ENCODE assay signal across 8 mouse cellular contexts in the genomic region with DNA sequence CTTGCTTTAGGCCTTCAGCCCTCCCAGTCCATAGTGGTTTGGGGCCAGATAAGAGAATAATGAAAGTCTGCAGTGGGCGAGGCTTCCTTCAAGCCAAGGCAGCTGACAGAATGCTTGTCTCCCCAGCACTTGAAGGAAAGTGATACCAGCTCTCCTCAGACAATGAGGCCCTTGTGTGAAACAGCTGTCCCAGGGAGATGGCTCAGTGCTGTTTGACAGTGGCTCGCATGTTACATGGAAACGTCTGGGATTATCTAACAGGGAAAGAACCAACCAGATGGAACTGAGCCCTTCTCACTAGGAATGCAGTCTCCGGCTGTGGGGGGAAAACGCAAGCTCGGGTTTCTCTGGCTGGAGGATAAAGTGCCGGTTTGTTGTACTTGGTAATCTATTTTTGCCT. TPM values are rescaled to one million over a fixed set of nuclear protein-coding genes. Genes with fewer than 3 reads are reported as not detected.
DNase-seq lines count a peak whose midpoint lies in the region; ATAC-seq and TF ChIP-seq lines count a peak whose summit lies in the region.

No protein-coding gene starts in this region.

- no peaks in the 10 kb centered on the region for H3K36me3 ChIP-seq in hindbrain, embryonic 16.5 days (ENCODE audit: control insufficient read depth, insufficient read depth, low read length)
- no peaks in the 10 kb centered on the region for H3K36me3 ChIP-seq in midbrain, embryonic 10.5 days

- H3K27ac ChIP-seq in hindbrain, embryonic 16.5 days (ENCODE audit: low read depth, low read length), result peak overlapping the region; percentile 44
- peak overlapping the region; percentile 78 for H3K27ac ChIP-seq in midbrain, embryonic 10.5 days (replicated peaks)

- in situ Hi-C loops in Patski (cut with MboI; ENCODE audit: low pct_unique_long_range_greater_than_20kb), result no loop called here

- H3K4me1 ChIP-seq in hindbrain, embryonic 16.5 days (ENCODE audit: control insufficient read depth, insufficient read depth, low read depth, low read length), result peaks cover 9% of the 10 kb centered on the region
- H3K4me1 ChIP-seq in midbrain, embryonic 10.5 days, result peaks cover 17% of the 10 kb centered on the region

- DNase-seq in 3T3-L1 (ENCODE audit: low read depth, low spot score) (peak; percentile 74), Patski (ENCODE audit: low read depth, low spot score) (peak; percentile 92)
- peak; percentile 22 to 48 for DNase-seq in frontal cortex, postnatal 36 days (ENCODE audit: low spot score in 2 of 2)
- peak; percentile 60 for DNase-seq in midbrain, embryonic 10.5 days (ENCODE audit: low spot score)
- DNase-seq in testis, postnatal 14 days (ENCODE audit: low spot score), result peak; percentile 67
- no peak for DNase-seq in adrenal gland, postnatal 25 days

- H3K9me3 ChIP-seq in hindbrain, embryonic 16.5 days (ENCODE audit: control insufficient read depth, low read length), result no peaks in the 10 kb centered on the region
- H3K9me3 ChIP-seq in midbrain, embryonic 10.5 days (replicated peaks), result no peaks in the 10 kb centered on the region

- H3K9ac ChIP-seq in hindbrain, embryonic 16.5 days (ENCODE audit: low read depth, low read length), result peak overlapping the region; percentile 17; the same call in 1 of the 2 replicates

- peak; percentile 88 for ATAC-seq in Patski
- peak; percentile 74 for ATAC-seq in hindbrain, embryonic 16.5 days
- no peak for ATAC-seq in cerebellum, adult (ENCODE audit: insufficient number of reproducible peaks, low FRiP score, low TSS enrichment)

- CTCF ChIA-PET in Patski (lab: Charles Lee), result interaction anchor here (1.0 to 2.4 kb wide), 7 partner anchors 11 to 87 kb away, joined by 3 to 5 read pairs (median 3); no protein-coding TSS in a partner anchor

- 7% methylated on average over 7 of the region's 7 CpGs for WGBS in hindbrain, embryonic 16.5 days
- WGBS in midbrain, embryonic 10.5 days, result 10% methylated on average over 7 of the region's 7 CpGs

- no peaks in the 10 kb centered on the region for H3K27me3 ChIP-seq in Patski
- no peaks in the 10 kb centered on the region for H3K27me3 ChIP-seq in hindbrain, embryonic 16.5 days (replicated peaks; ENCODE audit: control insufficient read depth, insufficient read depth, low read length)
- H3K27me3 ChIP-seq in midbrain, embryonic 10.5 days (ENCODE audit: low read depth, poor library complexity, severe bottlenecking), result peaks cover 5% of the 10 kb centered on the region; the same call in 1 of the 2 replicates

- no peak overlapping the region for H3K4me3 ChIP-seq in hindbrain, embryonic 16.5 days (ENCODE audit: low read length)
- H3K4me3 ChIP-seq in midbrain, embryonic 10.5 days, result no peak overlapping the region

- TF ChIP-seq CTCF in Patski (IDR thresholded peaks at IDR 0.05), result no peak

- POLR2A ChIA-PET in Patski (lab: Charles Lee), result interaction anchor here (0.6 to 1.3 kb wide), 3 partner anchors 33 to 58 kb away, joined by 3 read pairs; no protein-coding TSS in a partner anchor

- no peak overlapping the region for H3K4me2 ChIP-seq in hindbrain, embryonic 16.5 days (ENCODE audit: low read length)

RNA-seq across cellular contexts. Expression of gene Tgif1, which starts 59.1 kb away (rescaled TPM):
- polyA plus RNA-seq in Patski (2021), result 213 TPM
- 13.2 and 14.5 TPM in 2 replicates for polyA plus RNA-seq in hindbrain, embryonic 16.5 days (2015; fragmentation: Nextera tagmentation; extraction: Ambion mirVana)
- 72.9 and 73.6 TPM in 2 replicates for polyA plus RNA-seq in midbrain, embryonic 10.5 days (2016; fragmentation: Nextera tagmentation; extraction: Ambion mirVana)
- total RNA-seq in adrenal gland, postnatal 25 days (2021), result 73.0 and 74.7 TPM in 2 replicates
